Mouse (Mus musculus): Measurements from ENCODE around the gene Krtdap.

GRCm38 (mm10) chr7:30832261-30832660 is 44.6 kb downstream of the Krtdap start:
- TF ChIP-seq CTCF (IDR thresholded peaks at IDR 0.05; ENCODE audit: low read depth) (no peak), EP300 (IDR thresholded peaks at IDR 0.05; ENCODE audit: low read depth) (no peak)
